In genomic region chr3:95282381-95282864, GRCm38 (mm10) we compare ENCODE assay signal across 8 mouse cellular contexts. TPM values are rescaled to one million over a fixed set of nuclear protein-coding genes. Genes with fewer than 3 reads are reported as not detected.
A peak's percentile ranks its signal among the peaks of the same experiment; 100 is the strongest.
DNase-seq lines count a peak whose midpoint lies in the region; TF ChIP-seq lines count a peak whose summit lies in the region.

No protein-coding gene starts in this region.

- DNase-seq in retina, embryonic 14.5 days (ENCODE audit: low spot score) = peak; percentile 37
- no peak for DNase-seq in retina, postnatal 1 day
- peak; percentile 32 to 61 for DNase-seq in cerebellum, postnatal 14 days
- no peak for DNase-seq in heart, embryonic 10.5 days (ENCODE audit: low spot score)
- DNase-seq in layer of hippocampus, adult 2 months (ENCODE audit: low spot score in 2 of 2) = no peak
- DNase-seq in spleen, postnatal 14 days (ENCODE audit: low spot score in 2 of 2) = peak; percentile 37 to 47
- DNase-seq in gastrocnemius, postnatal 10 days = no peak

- peaks cover under 1% of the 10 kb centered on the region; the same call in 1 of the 2 replicates for H3K36me3 ChIP-seq in heart, embryonic 10.5 days
- H3K36me3 ChIP-seq in macrophage (ENCODE audit: inconsistent target) = peaks cover 2% of the 10 kb centered on the region; the same call in 1 of the 2 replicates

- H3K27ac ChIP-seq in heart, embryonic 10.5 days = peak overlapping the region; percentile 95
- peak overlapping the region; percentile 96 for H3K27ac ChIP-seq in layer of hippocampus, adult 2 months
- H3K27ac ChIP-seq in macrophage = peak overlapping the region; percentile 96

- peak overlapping the region; percentile 83 for H3K4me3 ChIP-seq in heart, embryonic 10.5 days
- H3K4me3 ChIP-seq in layer of hippocampus, adult 2 months = peak overlapping the region; percentile 75
- peak overlapping the region; percentile 91 for H3K4me3 ChIP-seq in macrophage (ENCODE audit: inconsistent target)

- peaks cover 23% of the 10 kb centered on the region for H3K4me1 ChIP-seq in heart, embryonic 10.5 days

- H3K27me3 ChIP-seq in heart, embryonic 10.5 days (ENCODE audit: insufficient read depth, poor library complexity, severe bottlenecking) = no peaks in the 10 kb centered on the region

- WGBS in heart, embryonic 10.5 days = under 1% methylated on average over 11 of the region's 11 CpGs
- 2% methylated on average over 11 of the region's 11 CpGs for WGBS in macrophage (ENCODE audit: missing documents)

- peaks cover 86% of the 10 kb centered on the region for H3K79me2 ChIP-seq in macrophage (ENCODE audit: inconsistent target)

- no peaks in the 10 kb centered on the region for H3K9me3 ChIP-seq in heart, embryonic 10.5 days

- no peak for TF ChIP-seq CTCF in layer of hippocampus, adult 2 months (conservative IDR thresholded peaks at IDR 0.05)

RNA-seq across cellular contexts. Expression of gene Prune1, which starts 0.5 kb away (rescaled TPM):
- 30.7 and 31.1 TPM in 2 replicates for polyA plus RNA-seq in heart, embryonic 10.5 days (2016; fragmentation: Nextera tagmentation; extraction: Ambion mirVana)
- total RNA-seq in layer of hippocampus, adult 2 months (2021) = 10 to 100 TPM; 22.0 to 22.4 TPM
- total RNA-seq in macrophage (2018; cell fraction: chromatin; rRNA removed) = 10 to 100 TPM in 13 of 26 experiments, 1 to 10 TPM in 13; 2.4 to 36.5 (median 11.0) TPM
- 10 to 100 TPM in 21 of 26 experiments, 1 to 10 TPM in 5; 8.0 to 27.4 (median 13.0) TPM for total RNA-seq in macrophage (2018; cell fraction: cytosol; rRNA removed)
- 10 to 100 TPM in 16 of 26 experiments, 1 to 10 TPM in 10; 4.2 to 29.9 (median 11.3) TPM for total RNA-seq in macrophage (2018; cell fraction: nucleus; rRNA removed)
- polyA plus RNA-seq in macrophage (2018) = 16.7 to 27.9 TPM (median 19.2 TPM) in 3 replicates
- 10 to 100 TPM; 38.1 to 46.8 TPM for total RNA-seq in gastrocnemius, postnatal 10 days (2021)

RNA-seq across cellular contexts. Expression of gene Mindy1, which starts 1.3 kb away (rescaled TPM):
- polyA plus RNA-seq in heart, embryonic 10.5 days (2016; fragmentation: Nextera tagmentation; extraction: Ambion mirVana) = 26.2 and 27.0 TPM in 2 replicates
- 10 to 100 TPM; 19.1 to 22.7 TPM for total RNA-seq in layer of hippocampus, adult 2 months (2021)
- 100 to 1,000 TPM in 11 of 26 experiments, 10 to 100 TPM in 15; 23.9 to 384 (median 82.5) TPM for total RNA-seq in macrophage (2018; cell fraction: chromatin; rRNA removed)
- total RNA-seq in macrophage (2018; cell fraction: cytosol; rRNA removed) = 100 to 1,000 TPM in 10 of 26 experiments, 10 to 100 TPM in 16; 32.1 to 137 (median 68.6) TPM
- 100 to 1,000 TPM in 5 of 26 experiments, 10 to 100 TPM in 21; 27.8 to 201 (median 64.5) TPM for total RNA-seq in macrophage (2018; cell fraction: nucleus; rRNA removed)
- polyA plus RNA-seq in macrophage (2018) = 99.7 to 130 TPM (median 126 TPM) in 3 replicates
- total RNA-seq in gastrocnemius, postnatal 10 days (2021) = 10 to 100 TPM; 19.8 to 21.7 TPM

RNA-seq across cellular contexts. Expression of gene Anxa9, which starts 24.6 kb away (rescaled TPM):
- 1.6 and 2.5 TPM in 2 replicates for polyA plus RNA-seq in heart, embryonic 10.5 days (2016; fragmentation: Nextera tagmentation; extraction: Ambion mirVana)
- total RNA-seq in layer of hippocampus, adult 2 months (2021) = 1 to 10 TPM; 1.5 TPM
- 10 to 100 TPM in 25 of 26 experiments, 1 to 10 TPM in 1; 7.9 to 57.8 (median 37.8) TPM for total RNA-seq in macrophage (2018; cell fraction: chromatin; rRNA removed)
- 1 to 10 TPM; 2.9 to 6.7 (median 4.4) TPM for total RNA-seq in macrophage (2018; cell fraction: cytosol; rRNA removed)
- 10 to 100 TPM in 23 of 26 experiments, 1 to 10 TPM in 3; 6.4 to 43.8 (median 23.7) TPM for total RNA-seq in macrophage (2018; cell fraction: nucleus; rRNA removed)
- 4.7 to 5.1 TPM (median 4.8 TPM) in 3 replicates for polyA plus RNA-seq in macrophage (2018)
- under 1 TPM; 0.27 to 0.63 TPM for total RNA-seq in gastrocnemius, postnatal 10 days (2021)

RNA-seq across cellular contexts. Expression of gene Bnipl, which starts 31.4 kb away (rescaled TPM):
- polyA plus RNA-seq in heart, embryonic 10.5 days (2016; fragmentation: Nextera tagmentation; extraction: Ambion mirVana) = 0.22 and 0.43 TPM in 2 replicates
- total RNA-seq in layer of hippocampus, adult 2 months (2021) = under 1 TPM; 0.37 to 0.69 TPM
- total RNA-seq in macrophage (2018; cell fraction: chromatin; rRNA removed) = 1 to 10 TPM in 9 of 26 experiments, under 1 TPM in 5, not detected in 12; 0.39 to 4.7 (median 1.5) TPM
- under 1 TPM in 1 of 26 experiments, not detected in 25; 0.30 TPM for total RNA-seq in macrophage (2018; cell fraction: cytosol; rRNA removed)
- total RNA-seq in macrophage (2018; cell fraction: nucleus; rRNA removed) = 1 to 10 TPM in 3 of 26 experiments, under 1 TPM in 5, not detected in 18; 0.34 to 2.4 (median 0.96) TPM
- not detected in 3 replicates for polyA plus RNA-seq in macrophage (2018)
- not detected for total RNA-seq in gastrocnemius, postnatal 10 days (2021)

RNA-seq across cellular contexts. Expression of gene Cers2, which starts 32.2 kb away (rescaled TPM):
- polyA plus RNA-seq in heart, embryonic 10.5 days (2016; fragmentation: Nextera tagmentation; extraction: Ambion mirVana) = 147 TPM in 2 replicates
- 10 to 100 TPM; 53.1 to 63.3 TPM for total RNA-seq in layer of hippocampus, adult 2 months (2021)
- total RNA-seq in macrophage (2018; cell fraction: chromatin; rRNA removed) = 100 to 1,000 TPM; 122 to 397 (median 242) TPM
- 100 to 1,000 TPM; 159 to 231 (median 184) TPM for total RNA-seq in macrophage (2018; cell fraction: cytosol; rRNA removed)
- 100 to 1,000 TPM; 133 to 373 (median 198) TPM for total RNA-seq in macrophage (2018; cell fraction: nucleus; rRNA removed)
- polyA plus RNA-seq in macrophage (2018) = 216 to 338 TPM (median 252 TPM) in 3 replicates
- total RNA-seq in gastrocnemius, postnatal 10 days (2021) = 10 to 100 TPM; 42.6 to 51.9 TPM

Comparison
In these comparisons a context has a peak if more than half of its experiments do, and no peak if none do; other contexts are left out.
1. DNase-seq: peak in retina, embryonic 14.5 days (single experiment), cerebellum, postnatal 14 days (2 of 2) and spleen, postnatal 14 days (2 of 2); none in retina, postnatal 1 day (single experiment), heart, embryonic 10.5 days (single experiment), layer of hippocampus, adult 2 months (0 of 2) and gastrocnemius, postnatal 10 days (single experiment).
2. Peak in every context shown above with its lines, with median percentiles within 50 percentile points of each other: H3K27ac ChIP-seq and H3K4me3 ChIP-seq.